Mouse (Mus musculus) kidney, adult 2 months (tissue): ENCODE measurements around the gene Rnd2. TPM values are rescaled to one million over a fixed set of nuclear protein-coding genes. Genes with fewer than 3 reads are reported as not detected.
"Not testable (repeated sequence)": the region's sequence is repeated elsewhere in the genome, so short reads cannot be mapped to it uniquely, and the experiment has no call there.

Experiments
- DNase-seq: peaks from one replicate; pipeline ENCODE4 v3.0.0; 2021
- H3K27ac ChIP-seq: fragments of 200-500 bp; 2 replicates; pipeline ENCODE4 v1.5.1; 2012; ENCODE audit warnings: low read depth, low read length, control low read depth, inconsistent platforms; ENCODE audit not compliant: insufficient read depth
- H3K27me3 ChIP-seq: fragments of 200-500 bp; replicated peaks from 2 replicates; pipeline ENCODE4 v1.6.1; 2012; ENCODE audit warnings: mild to moderate bottlenecking, moderate library complexity, low read length, inconsistent platforms; ENCODE audit not compliant: control insufficient read depth, insufficient read depth
- H3K36me3 ChIP-seq: fragments of 200-500 bp; 2 replicates; pipeline ENCODE4 v1.6.1; 2012; ENCODE audit warnings: mild to moderate bottlenecking, moderate library complexity, low read length, inconsistent platforms; ENCODE audit not compliant: control insufficient read depth, insufficient read depth
- H3K4me1 ChIP-seq: fragments of 200-500 bp; 2 replicates; pipeline ENCODE4 v1.6.1; 2011; ENCODE audit warnings: low read length; ENCODE audit not compliant: control insufficient read depth, insufficient read depth
- H3K4me3 ChIP-seq: fragments of 200-500 bp; 2 replicates; pipeline ENCODE4 v1.5.1; 2011; ENCODE audit warnings: mild to moderate bottlenecking, low read depth, low read length, control low read depth; ENCODE audit not compliant: insufficient read depth
- CTCF ChIP-seq: fragments of 200-500 bp; conservative IDR thresholded peaks from 2 replicates; pipeline ENCODE4 v1.5.1; 2011; ENCODE audit warnings: low read depth, mild to moderate bottlenecking, control low read depth, low read length, moderate library complexity, mixed read lengths; ENCODE audit not compliant: insufficient read depth, insufficient read length
- POLR2A ChIP-seq: fragments of 200-500 bp; IDR thresholded peaks from one replicate; pipeline ENCODE4 v1.6.1; 2011; ENCODE audit warnings: low read depth, low read length, control low read depth
- WGBS: fragments of 180-500 bp; shearing (Covaris S2); methylation state at CpG from one replicate; pipeline ENCODE4 v1.1.7; 2018; 5-methylcytosine and 5-hydroxymethylcytosine counted together
- polyA plus RNA-seq: library from polyadenylated mRNA; depleted of rRNA; stranded (reverse); fragments of >200 nt; gene quantifications from 2 replicates; pipeline ENCODE4 v1.2.3, GENCODE M21; 2012

Rnd2 gene
- polyA plus RNA-seq, 1 experiment: 14.1 TPM

GRCm38 (mm10) chr11:101447786-101448185, 17.0 kb upstream of the Rnd2 start:
- no peak overlapping the region for H3K4me3 ChIP-seq
- TF ChIP-seq POLR2A (no peak), CTCF (no peak)
- 64% methylated on average over 5 of the region's 5 CpGs for WGBS

GRCm38 (mm10) chr11:101448274-101448746, 16.5 kb upstream of the Rnd2 start, which contains the start of gene Ifi35:
TSS of gene Ifi35 (plus strand) at chr11:101448407.
- Histone ChIP-seq H3K27ac (peak within 1 kb of the TSS; percentile 81), H3K27me3 (no peaks in the 10 kb centered on the region), H3K4me3 (peak within 1 kb of the TSS; percentile 84), H3K4me1 (no peaks in the 10 kb centered on the region; the same call in 1 of the 2 replicates), H3K36me3 (peaks cover 3% of the 10 kb centered on the region)
- TF ChIP-seq CTCF (no peak), POLR2A (peak; percentile 75)
- 3% methylated on average over 10 of the region's 10 CpGs for WGBS
- DNase-seq: peak; percentile 93

More at GRCm38 (mm10) chr11:101447786-101448185, 17.0 kb upstream of the Rnd2 start:
- peaks cover 3% of the 10 kb centered on the region for H3K36me3 ChIP-seq
- no peak for DNase-seq
- H3K4me1 ChIP-seq: no peaks in the 10 kb centered on the region; the same call in 1 of the 2 replicates
- no peak overlapping the region for H3K27ac ChIP-seq
- H3K27me3 ChIP-seq: no peaks in the 10 kb centered on the region

GRCm38 (mm10) chr11:101448899-101449298, 15.9 kb upstream of the Rnd2 start:
- Histone ChIP-seq H3K27me3 (no peaks in the 10 kb centered on the region), H3K4me3 (peak overlapping the region; percentile 84), H3K27ac (peak overlapping the region; percentile 81), H3K4me1 (no peaks in the 10 kb centered on the region; the same call in 1 of the 2 replicates), H3K36me3 (peaks cover 2% of the 10 kb centered on the region; the same call in 1 of the 2 replicates)
- 62% methylated on average over 4 of the region's 4 CpGs for WGBS
- no peak for DNase-seq
- TF ChIP-seq POLR2A (no peak), CTCF (no peak)

DNA sequence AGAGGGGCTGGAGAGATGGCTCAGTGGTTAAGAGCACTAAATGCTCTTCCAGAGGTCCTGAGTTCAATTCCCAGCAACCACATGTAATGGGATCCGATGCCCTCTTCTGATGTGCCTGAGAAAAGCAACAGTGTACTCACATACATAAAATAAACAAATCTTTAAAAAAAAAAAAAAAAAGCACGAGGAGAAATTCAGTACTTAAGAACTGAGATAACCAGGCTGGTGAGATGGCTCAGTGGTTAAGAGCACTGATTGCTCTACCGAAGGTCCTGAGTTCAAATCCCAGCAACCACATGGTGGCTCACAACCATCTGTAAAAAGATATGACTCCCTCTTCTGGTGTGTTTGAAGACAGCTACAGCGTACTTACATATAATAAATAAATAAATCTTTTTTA, 15.2 kb upstream of the Rnd2 start:
- H3K27me3 ChIP-seq, H3K36me3 ChIP-seq, H3K27ac ChIP-seq, DNase-seq, H3K4me3 ChIP-seq, H3K4me1 ChIP-seq: not testable (repeated sequence)
- 84% methylated on average over 4 of the region's 4 CpGs for WGBS

DNA sequence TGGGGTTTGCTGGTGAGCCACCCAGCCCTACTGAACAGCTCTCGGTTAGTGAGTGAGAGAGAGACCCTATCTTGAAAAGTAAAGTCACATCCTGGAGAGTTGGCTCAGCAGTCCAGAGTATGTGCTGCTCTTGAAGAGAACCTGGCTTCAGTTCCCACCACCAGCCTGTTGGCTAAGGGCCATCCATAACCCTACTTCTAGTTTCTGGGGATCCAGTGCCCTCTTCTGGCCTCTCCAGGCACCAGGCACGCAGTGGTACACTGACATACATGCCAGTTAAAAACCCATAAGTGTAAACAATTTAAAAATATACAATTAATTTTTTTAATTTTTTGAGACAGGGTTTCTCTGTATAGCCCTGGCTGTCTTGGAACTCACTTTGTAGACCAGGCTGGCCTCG, 14.4 kb upstream of the Rnd2 start:
- TF ChIP-seq POLR2A: no peak
- TF ChIP-seq CTCF: peak; percentile 41
- WGBS: 91% methylated on average over 3 of the region's 3 CpGs
- H3K4me3 ChIP-seq: no peak overlapping the region
- peaks cover 4% of the 10 kb centered on the region; the same call in 1 of the 2 replicates for H3K4me1 ChIP-seq
- DNase-seq: peak; percentile 38
- H3K36me3 ChIP-seq: no peaks in the 10 kb centered on the region
- H3K27ac ChIP-seq: no peak overlapping the region
- H3K27me3 ChIP-seq: no peaks in the 10 kb centered on the region

- TF ChIP-seq POLR2A (no peak), CTCF (no peak)
- no peak overlapping the region for H3K4me3 ChIP-seq
- no peaks in the 10 kb centered on the region for H3K27me3 ChIP-seq
- no peaks in the 10 kb centered on the region for H3K36me3 ChIP-seq
- no peak for DNase-seq
- peaks cover 4% of the 10 kb centered on the region; the same call in 1 of the 2 replicates for H3K4me1 ChIP-seq
- H3K27ac ChIP-seq: no peak overlapping the region
- WGBS: 93% methylated on average over 10 of the region's 10 CpGs
Measured at GRCm38 (mm10) chr11:101451536-101451935, 13.3 kb upstream of the Rnd2 start.

DNA sequence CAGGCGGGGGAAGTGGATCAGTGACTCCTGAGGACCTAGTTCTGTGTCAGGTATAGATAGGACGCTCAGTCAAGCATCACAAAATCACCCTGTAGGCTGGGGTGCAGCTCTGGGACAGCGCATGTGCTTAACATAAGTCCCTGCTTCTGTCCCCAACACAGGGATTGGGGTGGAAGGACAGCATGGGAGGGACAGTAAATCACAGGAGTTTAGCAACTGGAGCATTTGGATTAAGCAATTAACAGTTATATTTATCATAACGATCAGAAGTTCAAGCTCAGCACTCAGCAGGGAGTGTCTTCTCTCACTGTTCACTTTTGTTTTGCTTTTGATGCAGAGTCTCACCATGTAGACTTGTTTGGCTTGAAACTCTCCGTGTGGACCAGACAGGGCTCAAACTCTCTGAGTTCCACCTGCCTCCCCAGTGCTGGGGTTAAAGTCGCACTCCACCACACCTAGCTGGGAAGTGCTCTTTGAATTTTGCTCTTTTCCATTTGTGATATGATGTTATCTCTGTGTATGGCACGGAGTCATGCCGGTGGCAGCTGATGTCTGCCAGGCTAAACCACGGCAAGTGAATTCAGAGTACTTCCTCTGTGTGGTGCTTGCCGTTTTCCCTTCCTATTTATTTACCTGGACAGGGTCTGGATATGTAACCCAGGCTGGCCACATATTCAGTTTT, 12.6 kb upstream of the Rnd2 start:
- Histone ChIP-seq H3K4me1 (peaks cover 4% of the 10 kb centered on the region; the same call in 1 of the 2 replicates), H3K27me3 (no peaks in the 10 kb centered on the region), H3K4me3 (no peak overlapping the region), H3K36me3 (no peaks in the 10 kb centered on the region), H3K27ac (no peak overlapping the region)
- no peak for TF ChIP-seq CTCF
- DNase-seq: no peak
- WGBS: 64% methylated on average over 10 of the region's 10 CpGs
